Mouse (Mus musculus) mouse embryonic stem cell (cell line): ENCODE data around the gene Tmcc2.

Experiments
- in situ Hi-C, 2 experiments: fragments of 300-500 bp; cut with MboI; formaldehyde crosslinking; loops; 1 replicate in 1 of 2; 3 replicates in 1 of 2; pipeline ENCODE4 v1.14.3; 2019 to 2020; ENCODE audit warnings: low sequenced_read_pairs in 2 of 2, low pct_unique_long_range_greater_than_20kb in 1 of 2, mixed read lengths in 1 of 2; ENCODE audit not compliant: unreplicated experiment in 1 of 2

The Tmcc2 gene

GRCm38 (mm10) chr1:132327477-132327876, 63.6 kb downstream of the Tmcc2 start:
- in situ Hi-C loops = no loop called here

GRCm38 (mm10) chr1:132326777-132327176, 64.3 kb downstream of the Tmcc2 start:
- in situ Hi-C loops = no loop called here

DNA sequence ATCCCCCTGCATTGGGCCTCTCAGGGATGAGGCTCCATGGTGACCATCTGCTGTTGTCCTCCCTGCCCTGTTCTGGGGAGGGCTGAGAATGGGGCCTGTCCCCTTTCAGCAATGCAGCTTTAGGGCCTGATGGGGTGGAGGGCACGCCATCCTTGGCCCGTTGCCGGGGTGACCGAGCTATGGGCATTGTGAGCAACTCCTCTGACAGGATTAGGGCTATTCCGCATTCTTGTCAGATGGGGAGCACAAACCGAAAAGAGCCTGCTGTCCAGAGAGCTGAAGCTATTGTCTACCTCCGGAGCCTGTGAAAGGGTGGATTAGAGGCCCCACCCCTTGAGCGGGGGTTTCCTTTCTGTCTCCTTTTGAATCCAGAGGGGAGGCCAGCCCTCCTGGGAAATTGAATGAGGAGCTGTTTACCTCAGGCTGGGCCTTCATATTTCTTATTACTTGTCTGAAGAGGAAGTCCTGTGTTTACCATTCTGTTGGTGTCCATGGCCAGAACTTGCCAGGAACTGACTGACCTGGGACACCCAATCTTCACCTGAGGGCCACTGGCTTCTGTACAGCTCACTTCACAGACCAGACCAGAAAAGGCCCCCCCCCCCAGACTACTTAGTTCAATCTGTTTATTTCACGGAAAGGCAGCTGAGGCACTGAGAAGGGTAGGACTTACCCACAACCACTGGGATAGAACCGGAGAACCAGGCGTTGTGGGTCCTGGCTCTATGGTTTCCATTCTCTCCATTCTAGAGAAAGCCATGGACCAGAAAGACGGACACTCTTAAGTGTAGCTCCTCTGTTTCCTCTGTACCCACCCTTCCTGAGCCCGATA, 68.2 kb downstream of the Tmcc2 start:
- in situ Hi-C loops = no loop called here

DNA sequence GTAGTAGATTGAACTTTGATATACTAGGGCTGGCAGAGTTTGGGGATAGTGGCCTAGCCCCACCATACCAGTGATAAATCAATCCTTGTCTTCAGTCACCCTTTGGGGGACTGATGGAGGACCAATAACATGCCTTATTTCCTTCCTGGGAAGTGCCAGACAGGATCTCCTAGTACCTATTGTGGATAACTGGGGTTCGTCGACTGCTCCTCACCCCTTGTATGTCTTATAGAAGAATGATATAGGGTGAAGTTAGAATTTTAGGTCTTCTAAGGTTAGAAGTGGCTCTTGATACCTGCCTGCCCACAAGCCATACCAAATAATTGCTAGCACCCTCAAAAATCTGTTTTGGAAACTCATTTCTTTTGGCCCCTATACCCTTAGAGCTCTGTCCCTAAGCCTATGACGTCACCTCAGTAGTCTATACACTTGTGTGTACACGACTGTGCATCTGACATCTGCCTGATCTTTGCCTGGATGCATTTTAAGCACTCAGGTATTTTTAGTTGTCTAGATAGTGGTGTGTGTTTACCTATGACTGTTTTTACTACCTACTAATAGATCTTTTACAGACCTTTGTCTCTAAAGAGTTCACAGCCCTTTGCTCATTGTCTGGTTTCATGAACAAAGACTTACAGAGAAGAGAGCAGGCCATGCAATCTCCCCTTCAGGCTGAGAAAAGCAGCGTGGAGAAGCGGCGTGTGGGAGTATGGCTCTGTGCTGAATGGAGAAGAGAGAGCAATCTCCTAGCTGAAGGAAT, 69.1 kb downstream of the Tmcc2 start:
- in situ Hi-C loops = no loop called here

GRCm38 (mm10) chr1:132319242-132319641, 71.8 kb downstream of the Tmcc2 start:
- in situ Hi-C loops = no loop called here

DNA sequence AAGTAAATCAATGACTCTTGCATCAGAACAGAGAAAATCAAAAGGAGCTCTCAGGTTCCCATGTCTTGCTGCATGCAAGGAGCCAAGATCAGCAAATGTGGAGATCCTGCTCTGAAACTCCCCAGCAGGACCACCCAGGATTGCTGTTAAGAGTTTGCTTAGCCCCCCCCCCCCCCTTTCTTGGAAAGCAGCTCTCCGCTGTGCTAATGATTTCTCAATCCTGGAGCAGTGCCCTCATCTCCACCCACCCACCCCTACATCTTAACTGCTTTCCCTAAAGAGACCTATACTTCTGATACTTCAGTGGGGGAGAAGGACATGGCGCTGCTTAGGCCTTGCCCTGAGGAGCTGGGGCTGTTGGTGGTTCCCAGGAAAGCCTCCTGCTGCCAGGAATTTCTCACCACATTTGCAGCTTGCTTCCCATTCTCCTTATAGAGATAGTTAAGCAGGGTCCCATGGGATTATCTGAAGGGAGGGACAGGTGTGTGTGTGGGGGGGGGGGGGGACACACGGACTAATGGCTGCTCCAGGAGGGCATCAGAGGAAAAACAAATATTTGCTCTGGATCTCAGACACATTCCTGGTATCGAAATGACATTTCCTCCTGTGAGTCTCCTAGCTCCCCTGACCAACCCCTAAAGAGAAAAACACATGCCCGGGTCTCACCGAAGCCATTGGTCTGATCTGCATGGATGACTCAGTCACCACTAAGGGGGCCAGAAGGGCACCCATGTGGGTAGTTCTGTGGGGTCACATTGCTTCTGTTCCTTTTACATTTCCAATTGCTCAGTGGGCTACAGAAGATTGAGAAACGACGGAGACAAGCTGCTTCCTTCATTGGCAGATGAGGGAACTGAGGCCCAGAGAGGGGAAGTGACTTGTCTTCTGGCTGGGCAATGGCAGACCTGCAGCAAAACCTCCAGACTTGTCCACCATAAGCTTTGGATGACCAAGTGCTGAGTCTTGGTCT, 72.9 kb downstream of the Tmcc2 start:
- in situ Hi-C loops = no loop called here

- in situ Hi-C loops = no loop called here
These were observed 73.7 kb downstream of the Tmcc2 start for GRCm38 (mm10) chr1:132317413-132317812.

- in situ Hi-C loops = no loop called here
These were observed 74.5 kb downstream of the Tmcc2 start for GRCm38 (mm10) chr1:132316625-132316994.

DNA sequence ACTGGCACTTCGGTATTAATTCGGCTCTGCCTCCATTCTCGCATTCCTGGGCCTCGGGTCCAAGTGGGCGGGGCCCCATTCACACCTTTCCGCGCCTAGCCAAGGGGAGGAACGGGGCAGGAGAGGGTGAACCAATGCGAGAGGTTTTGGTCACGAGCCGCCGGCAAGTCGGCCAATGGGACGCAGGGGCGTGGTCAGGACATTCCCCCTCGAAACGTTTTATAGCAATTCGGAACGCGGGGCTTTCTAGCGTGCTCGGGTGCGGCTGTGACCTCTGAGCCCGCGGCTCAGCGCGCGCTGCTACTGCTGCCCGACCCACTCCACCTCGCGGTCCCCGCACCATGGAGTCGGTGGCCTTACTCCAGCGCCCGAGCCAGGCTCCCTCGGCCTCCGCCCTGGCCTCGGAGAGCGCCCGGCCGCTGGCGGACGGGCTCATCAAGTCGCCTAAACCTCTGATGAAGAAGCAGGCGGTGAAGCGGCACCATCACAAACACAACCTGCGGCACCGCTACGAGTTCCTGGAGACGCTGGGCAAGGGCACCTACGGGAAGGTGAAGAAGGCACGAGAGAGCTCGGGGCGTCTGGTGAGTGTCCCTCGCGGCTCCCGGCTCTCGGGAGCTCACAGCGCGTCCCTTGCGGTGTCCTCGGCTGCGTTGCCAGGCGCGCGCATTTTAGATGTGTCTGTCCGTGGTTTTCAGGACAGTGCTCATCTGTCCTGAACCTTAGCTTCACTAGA, 75.0 kb downstream of the Tmcc2 start, which contains the start of gene Nuak2:
Gene Nuak2 (plus strand): TSS at position 238 of the 736 bp plus-strand sequence.
- in situ Hi-C loops = no loop called here

- in situ Hi-C loops = loop anchor here in 1 of 2 experiments (5.0 kb wide), 1 partner anchor 40 kb away; no protein-coding TSS in a partner anchor
These were observed 78.4 kb downstream of the Tmcc2 start for GRCm38 (mm10) chr1:132312703-132313102.

GRCm38 (mm10) chr1:132312043-132312442, 79.0 kb downstream of the Tmcc2 start:
- in situ Hi-C loops = loop anchor here in 1 of 2 experiments (5.0 kb wide), 1 partner anchor 40 kb away; no protein-coding TSS in a partner anchor

DNA sequence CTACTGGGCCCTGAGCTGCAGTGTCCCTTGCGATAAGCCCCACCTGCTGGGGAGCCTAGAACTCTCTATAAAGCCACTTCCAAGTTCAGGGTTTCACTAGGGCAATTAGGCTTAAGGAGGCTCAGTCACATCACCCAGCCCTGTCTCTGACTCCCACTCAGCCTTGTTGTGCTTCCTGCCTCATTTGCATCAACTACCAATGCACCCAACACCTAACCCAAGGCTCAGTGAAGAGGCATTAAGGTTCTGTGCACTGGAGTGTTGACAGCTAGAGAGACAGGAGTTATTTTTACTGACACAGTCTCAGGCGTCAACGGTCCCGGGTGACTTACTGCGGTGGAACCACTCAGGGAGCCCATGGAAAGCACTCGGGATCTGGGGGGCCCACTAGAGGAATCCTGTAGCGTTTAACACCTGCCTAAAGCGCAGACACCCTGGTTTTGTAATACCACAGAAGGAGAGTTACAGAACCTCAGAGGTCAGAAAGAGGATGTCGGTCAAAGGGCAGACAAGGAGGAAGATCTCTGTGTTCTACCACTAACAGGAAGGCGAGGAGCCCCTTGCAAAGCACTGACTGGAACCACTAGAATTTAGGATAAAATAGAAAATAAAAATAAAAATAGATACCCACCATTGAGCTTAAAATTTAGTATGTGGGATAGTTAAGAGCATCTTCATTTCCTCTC, 79.8 kb downstream of the Tmcc2 start:
- in situ Hi-C loops = loop anchor here in 1 of 2 experiments (5.0 kb wide), 1 partner anchor 41 kb away; no protein-coding TSS in a partner anchor

GRCm38 (mm10) chr1:132310754-132311153, 80.3 kb downstream of the Tmcc2 start:
- in situ Hi-C loops = loop anchor here in 1 of 2 experiments (5.0 kb wide), 1 partner anchor 42 kb away; no protein-coding TSS in a partner anchor

GRCm38 (mm10) chr1:132308674-132309073, 82.4 kb downstream of the Tmcc2 start:
- in situ Hi-C loops = loop anchor here in 1 of 2 experiments (5.0 kb wide), 2 partner anchors 44 to 146 kb away; no protein-coding TSS in a partner anchor

GRCm38 (mm10) chr1:132307962-132308361, 83.1 kb downstream of the Tmcc2 start:
- in situ Hi-C loops = loop anchor here in 1 of 2 experiments (5.0 kb wide), 2 partner anchors 44 to 146 kb away; no protein-coding TSS in a partner anchor

DNA sequence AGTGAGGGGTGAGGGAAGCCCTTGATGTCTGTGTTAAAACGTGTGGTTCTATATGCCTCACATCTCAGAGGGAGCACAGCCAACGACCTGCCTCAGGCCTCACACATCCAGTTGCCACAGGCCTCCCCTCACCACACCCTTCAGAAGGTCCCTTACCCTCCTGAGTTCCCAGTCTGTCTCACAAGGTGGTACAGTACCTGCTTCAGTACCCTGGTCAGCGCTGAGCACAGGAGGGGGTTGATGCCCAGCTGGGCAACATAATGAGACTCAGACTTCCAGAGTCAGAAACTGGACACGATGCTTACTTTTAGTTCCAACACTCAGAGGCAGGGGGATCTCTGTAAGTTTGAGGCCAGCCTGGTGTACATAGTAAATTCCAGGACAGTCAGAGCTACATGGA, 84.3 kb downstream of the Tmcc2 start:
- in situ Hi-C loops = loop anchor here in 1 of 2 experiments (5.0 kb wide), 2 partner anchors 45 to 145 kb away; no protein-coding TSS in a partner anchor
